Mouse (Mus musculus): ENCODE data around the gene Abhd11. TPM values are rescaled to one million over a fixed set of nuclear protein-coding genes. Genes with fewer than 3 reads are reported as not detected.
"Not testable (repeated sequence)": the region's sequence is repeated elsewhere in the genome, so short reads cannot be mapped to it uniquely, and the experiment has no call there.

The Abhd11 gene
- polyA plus RNA-seq, 1 experiment from 2014 or later, result 56.3 TPM

DNA sequence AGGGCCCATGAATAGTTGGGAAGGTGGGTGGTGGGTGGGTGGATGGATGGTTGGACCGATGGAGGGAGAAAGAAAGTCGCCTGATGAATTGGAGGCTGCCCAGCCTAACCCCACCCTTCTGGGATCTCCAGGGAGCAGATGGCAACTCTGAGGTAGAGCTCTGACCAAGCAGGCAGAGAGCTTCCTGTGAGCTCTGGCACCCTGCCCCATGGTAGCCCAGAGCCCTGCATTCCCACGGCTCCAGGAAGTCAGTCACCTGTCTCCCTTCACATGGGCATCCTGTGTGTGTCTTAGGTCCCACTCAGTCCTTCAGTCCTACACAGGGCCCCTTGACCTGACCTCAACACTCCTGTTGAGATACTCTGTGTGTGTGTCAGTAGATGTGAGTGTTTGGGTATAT, 29.0 kb downstream of the Abhd11 start:
- Histone ChIP-seq H3K4me3 (no peak overlapping the region; the same call in 1 of the 2 replicates), H3K4me1 (peaks cover 3% of the 10 kb centered on the region), H3K9me3 (0 out of 2 replicates have a peak, but pooled peaks cover 7% of the 10 kb centered on the region), H3K27me3 (replicated peaks) (no peaks in the 10 kb centered on the region), H3K9ac (no peak overlapping the region), H3K36me3 (peaks cover 9% of the 10 kb centered on the region; the same call in 1 of the 2 replicates), H3K27ac (no peak overlapping the region), H3K4me2 (replicated peaks) (no peak overlapping the region)
- no peak for ATAC-seq (ENCODE audit: low FRiP score, low read depth)
- 82% methylated on average over 3 of the region's 3 CpGs for WGBS

GRCm38 (mm10) chr5:135039541-135039940, 30.6 kb downstream of the Abhd11 start:
- Histone ChIP-seq H3K27me3 (replicated peaks) (no peaks in the 10 kb centered on the region), H3K4me1 (peaks cover 3% of the 10 kb centered on the region), H3K4me3 (no peak overlapping the region), H3K9me3 (0 out of 2 replicates have a peak, but pooled peaks cover under 1% of the 10 kb centered on the region), H3K9ac (no peak overlapping the region), H3K36me3 (peaks cover 11% of the 10 kb centered on the region; the same call in 1 of the 2 replicates), H3K27ac (no peak overlapping the region), H3K4me2 (replicated peaks) (no peak overlapping the region)
- ATAC-seq (ENCODE audit: low FRiP score, low read depth), result no peak
- 91% methylated on average over 9 of the region's 9 CpGs for WGBS

DNA sequence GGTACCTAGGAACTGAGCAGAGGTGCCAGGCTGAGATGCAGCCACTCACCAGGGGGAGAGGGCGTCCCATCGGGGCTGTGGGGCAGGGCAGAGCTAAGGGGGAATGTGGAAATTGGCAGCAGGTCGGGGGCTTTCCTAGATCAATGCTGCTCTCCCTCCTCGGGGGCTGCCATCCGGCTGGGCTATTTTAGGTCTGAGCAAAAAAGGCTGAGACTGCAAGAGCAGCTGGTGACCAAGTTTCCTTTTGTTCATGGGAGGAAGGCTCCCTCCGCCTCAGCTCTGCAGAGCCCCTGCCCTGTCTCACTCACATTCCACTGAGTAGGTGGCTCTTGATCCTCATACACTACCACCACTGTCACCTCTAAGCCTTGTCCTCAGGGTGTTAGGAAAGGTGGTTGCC, 31.1 kb downstream of the Abhd11 start:
- no peak overlapping the region for H3K9ac ChIP-seq
- no peak overlapping the region for H3K4me3 ChIP-seq
- no peak overlapping the region for H3K27ac ChIP-seq
- ATAC-seq (ENCODE audit: low FRiP score, low read depth), result no peak
- H3K4me1 ChIP-seq, result peaks cover 3% of the 10 kb centered on the region
- H3K4me2 ChIP-seq (replicated peaks), result no peak overlapping the region
- no peaks in the 10 kb centered on the region for H3K27me3 ChIP-seq (replicated peaks)
- peaks cover 14% of the 10 kb centered on the region for H3K36me3 ChIP-seq
- H3K9me3 ChIP-seq, result no peaks in the 10 kb centered on the region
- 63% methylated on average over 6 of the region's 6 CpGs for WGBS

GRCm38 (mm10) chr5:135040777-135041176, 31.8 kb downstream of the Abhd11 start:
- Histone ChIP-seq H3K9me3 (no peaks in the 10 kb centered on the region), H3K27me3 (replicated peaks) (no peaks in the 10 kb centered on the region), H3K36me3 (peaks cover 21% of the 10 kb centered on the region), H3K4me3 (no peak overlapping the region), H3K27ac (no peak overlapping the region), H3K4me1 (no peaks in the 10 kb centered on the region; the same call in 1 of the 2 replicates), H3K9ac (no peak overlapping the region), H3K4me2 (replicated peaks) (no peak overlapping the region)
- 81% methylated on average over 11 of the region's 11 CpGs for WGBS
- ATAC-seq (ENCODE audit: low FRiP score, low read depth), result no peak

DNA sequence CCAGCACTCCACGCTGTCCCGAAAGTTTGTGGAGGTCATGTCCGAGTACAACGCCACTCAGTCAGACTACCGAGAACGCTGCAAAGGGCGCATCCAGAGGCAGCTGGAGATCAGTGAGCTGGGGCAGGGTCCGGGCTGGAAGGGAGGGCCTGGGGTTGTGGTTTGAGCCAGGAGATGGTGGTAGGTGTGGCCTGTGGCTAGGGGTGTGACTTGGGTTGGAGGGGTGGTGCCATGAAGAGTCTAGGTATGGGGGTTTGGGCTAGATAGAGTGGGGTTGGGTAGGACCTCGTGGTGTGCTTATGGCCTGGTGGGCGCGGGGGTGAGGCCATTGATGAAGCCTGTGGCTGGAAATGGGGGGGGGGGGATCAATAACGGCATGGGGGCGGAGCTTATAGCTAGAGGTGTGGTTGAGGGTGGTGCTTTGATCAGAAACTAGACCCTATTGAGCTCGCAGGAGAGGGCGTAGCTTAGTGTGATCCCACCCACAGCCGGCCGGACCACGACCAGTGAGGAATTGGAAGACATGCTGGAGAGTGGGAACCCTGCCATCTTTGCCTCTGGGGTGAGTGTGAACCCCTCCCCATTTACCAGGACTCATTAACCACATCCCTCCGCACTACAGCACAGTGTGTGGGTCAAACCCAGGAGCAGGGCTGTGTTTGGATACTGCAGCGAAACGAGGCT, 33.3 kb downstream of the Abhd11 start:
- no peak for ATAC-seq (ENCODE audit: low FRiP score, low read depth)
- no peak overlapping the region for H3K27ac ChIP-seq
- no peak overlapping the region for H3K4me3 ChIP-seq
- no peak overlapping the region for H3K4me2 ChIP-seq (replicated peaks)
- H3K27me3 ChIP-seq (replicated peaks), result no peaks in the 10 kb centered on the region
- no peaks in the 10 kb centered on the region; the same call in 1 of the 2 replicates for H3K4me1 ChIP-seq
- H3K9ac ChIP-seq, result no peak overlapping the region
- WGBS, result 24% methylated on average over 20 of the region's 21 CpGs
- no peaks in the 10 kb centered on the region for H3K9me3 ChIP-seq
- H3K36me3 ChIP-seq, result peaks cover 21% of the 10 kb centered on the region

- WGBS, result 97% methylated on average over 3 of the region's 3 CpGs
- no peak for ATAC-seq (ENCODE audit: low FRiP score, low read depth)
- no peak overlapping the region for H3K4me3 ChIP-seq
Observed at GRCm38 (mm10) chr5:135044575-135044974, 35.6 kb downstream of the Abhd11 start.

GRCm38 (mm10) chr5:135048539-135048938, 39.6 kb downstream of the Abhd11 start:
- WGBS, result 93% methylated on average over 5 of the region's 5 CpGs
- no peak overlapping the region for H3K4me3 ChIP-seq
- no peaks in the 10 kb centered on the region for H3K9me3 ChIP-seq
- no peak overlapping the region; the same call in 1 of the 2 replicates for H3K9ac ChIP-seq
- no peak for ATAC-seq (ENCODE audit: low FRiP score, low read depth)
- H3K27ac ChIP-seq, result no peak overlapping the region
- H3K4me1 ChIP-seq, result no peaks in the 10 kb centered on the region
- H3K4me2 ChIP-seq (replicated peaks), result no peak overlapping the region
- peaks cover 50% of the 10 kb centered on the region for H3K36me3 ChIP-seq
- no peaks in the 10 kb centered on the region for H3K27me3 ChIP-seq (replicated peaks)

More at GRCm38 (mm10) chr5:135044575-135044974, 35.6 kb downstream of the Abhd11 start:
- Histone ChIP-seq H3K4me1 (no peaks in the 10 kb centered on the region; the same call in 1 of the 2 replicates), H3K4me2 (replicated peaks) (no peak overlapping the region), H3K27me3 (replicated peaks) (no peaks in the 10 kb centered on the region), H3K36me3 (peaks cover 26% of the 10 kb centered on the region), H3K9me3 (no peaks in the 10 kb centered on the region), H3K27ac (no peak overlapping the region), H3K9ac (no peak overlapping the region)

- not testable (repeated sequence) for H3K9ac ChIP-seq; H3K4me2 ChIP-seq (replicated peaks); ATAC-seq (ENCODE audit: low FRiP score, low read depth); H3K4me1 ChIP-seq; H3K9me3 ChIP-seq; H3K27me3 ChIP-seq (replicated peaks); H3K4me3 ChIP-seq; H3K27ac ChIP-seq
- peaks cover 55% of the 10 kb centered on the region for H3K36me3 ChIP-seq
- WGBS, result 88% methylated on average over 6 of the region's 6 CpGs
Observed at GRCm38 (mm10) chr5:135049268-135049667, 40.3 kb downstream of the Abhd11 start.

GRCm38 (mm10) chr5:135053356-135053755, 44.4 kb downstream of the Abhd11 start:
- WGBS, result 93% methylated on average over 12 of the region's 12 CpGs
- ATAC-seq (ENCODE audit: low FRiP score, low read depth), result no peak
- no peaks in the 10 kb centered on the region for H3K27me3 ChIP-seq (replicated peaks)
- no peak overlapping the region for H3K27ac ChIP-seq
- no peak overlapping the region for H3K4me2 ChIP-seq (replicated peaks)
- no peak overlapping the region for H3K4me3 ChIP-seq
- no peaks in the 10 kb centered on the region for H3K9me3 ChIP-seq
- no peaks in the 10 kb centered on the region for H3K4me1 ChIP-seq
- no peak overlapping the region for H3K9ac ChIP-seq
- H3K36me3 ChIP-seq, result peaks cover 83% of the 10 kb centered on the region

Other genes with a start within 250 kb of the Abhd11 start
- gene Tmem270, start 102.4 kb upstream of the Abhd11 start, polyA plus RNA-seq (2016; fragmentation: Nextera tagmentation; extraction: Ambion mirVana), result not detected in 2 replicates
- 2.6 and 2.7 TPM in 2 replicates for gene Cldn13, start 93.6 kb upstream of the Abhd11 start, polyA plus RNA-seq (2016; fragmentation: Nextera tagmentation; extraction: Ambion mirVana)
- gene Mettl27, start 76.8 kb upstream of the Abhd11 start, polyA plus RNA-seq (2016; fragmentation: Nextera tagmentation; extraction: Ambion mirVana), result 8.8 and 10.1 TPM in 2 replicates
- 2.0 and 2.1 TPM in 2 replicates for gene Cldn4, start 62.2 kb upstream of the Abhd11 start, polyA plus RNA-seq (2016; fragmentation: Nextera tagmentation; extraction: Ambion mirVana)
- 1.7 and 1.9 TPM in 2 replicates for gene Cldn3, start 22.9 kb upstream of the Abhd11 start, polyA plus RNA-seq (2016; fragmentation: Nextera tagmentation; extraction: Ambion mirVana)
- 41.6 and 54.5 TPM in 2 replicates for gene Stx1a, start 14.3 kb downstream of the Abhd11 start, polyA plus RNA-seq (2016; fragmentation: Nextera tagmentation; extraction: Ambion mirVana)
- gene Dnajc30, start 55.0 kb downstream of the Abhd11 start, polyA plus RNA-seq (2016; fragmentation: Nextera tagmentation; extraction: Ambion mirVana), result 30.3 and 32.2 TPM in 2 replicates
- 106 and 112 TPM in 2 replicates for gene Bud23, start 55.8 kb downstream of the Abhd11 start, polyA plus RNA-seq (2016; fragmentation: Nextera tagmentation; extraction: Ambion mirVana)
- 37.0 and 37.8 TPM in 2 replicates for gene Vps37d, start 69.1 kb downstream of the Abhd11 start, polyA plus RNA-seq (2016; fragmentation: Nextera tagmentation; extraction: Ambion mirVana)
- gene Mlxipl, start 80.7 kb downstream of the Abhd11 start, polyA plus RNA-seq (2016; fragmentation: Nextera tagmentation; extraction: Ambion mirVana), result 0.58 and 0.66 TPM in 2 replicates
- gene Tbl2, start 140.5 kb downstream of the Abhd11 start, polyA plus RNA-seq (2016; fragmentation: Nextera tagmentation; extraction: Ambion mirVana), result 23.6 and 23.8 TPM in 2 replicates
- gene Bcl7b, start 159.1 kb downstream of the Abhd11 start, polyA plus RNA-seq (2016; fragmentation: Nextera tagmentation; extraction: Ambion mirVana), result 50.1 and 50.2 TPM in 2 replicates
- 54.7 and 58.6 TPM in 2 replicates for gene Baz1b, start 178.1 kb downstream of the Abhd11 start, polyA plus RNA-seq (2016; fragmentation: Nextera tagmentation; extraction: Ambion mirVana)
- gene Fzd9, start 242.1 kb downstream of the Abhd11 start, polyA plus RNA-seq (2016; fragmentation: Nextera tagmentation; extraction: Ambion mirVana), result 11.9 and 14.5 TPM in 2 replicates